Mouse (Mus musculus) hindbrain, embryonic 14.5 days (tissue): ENCODE results near the gene Palm2. TPM values are rescaled to one million over a fixed set of nuclear protein-coding genes. Genes with fewer than 3 reads are reported as not detected.
A peak's percentile ranks its signal among the peaks of the same experiment; 100 is the strongest.

Experiments
- ATAC-seq: fragments of 200-750 bp; cut with Nextera tagmentation; 2 replicates; pipeline ENCODE4 v1.8.0; 2017; ENCODE audit warnings: moderate number of reproducible peaks, mild to moderate bottlenecking, moderate TSS enrichment, moderate library complexity; ENCODE audit not compliant: low FRiP score
- DNase-seq: peaks from one replicate; pipeline ENCODE4 v3.0.0-alpha.2; 2015; ENCODE audit warnings: low spot score
- H3K27ac ChIP-seq: fragments of 300-500 bp; sonication (generic); 2 replicates; pipeline ENCODE4 v1.5.1; 2014; ENCODE audit warnings: mild to moderate bottlenecking, moderate library complexity
- H3K27me3 ChIP-seq: fragments of 300-500 bp; sonication (generic); 2 replicates; pipeline ENCODE4 v1.6.1; 2014; ENCODE audit warnings: mild to moderate bottlenecking, low read length, mixed read lengths; ENCODE audit not compliant: control insufficient read depth, insufficient read depth
- H3K36me3 ChIP-seq: fragments of 300-500 bp; sonication (generic); replicated peaks from 2 replicates; pipeline ENCODE4 v1.6.1; 2014; ENCODE audit not compliant: control insufficient read depth, insufficient read depth
- H3K4me1 ChIP-seq: fragments of 300-500 bp; sonication (generic); replicated peaks from 2 replicates; pipeline ENCODE4 v1.6.1; 2014; ENCODE audit warnings: antibody characterized with exemption, low read length, mixed read lengths; ENCODE audit not compliant: control insufficient read depth, insufficient read depth
- H3K4me2 ChIP-seq: fragments of 300-500 bp; sonication (generic); replicated peaks from 2 replicates; pipeline ENCODE4 v1.6.1; 2014; ENCODE audit warnings: mild to moderate bottlenecking, moderate library complexity
- H3K4me3 ChIP-seq: fragments of 300-500 bp; sonication (generic); replicated peaks from 2 replicates; pipeline ENCODE4 v1.5.1; 2014; ENCODE audit warnings: mild to moderate bottlenecking, low read length
- H3K9ac ChIP-seq: fragments of 300-500 bp; sonication (generic); 2 replicates; pipeline ENCODE4 v1.6.1; 2014
- H3K9me3 ChIP-seq: fragments of 300-500 bp; sonication (generic); 2 replicates; pipeline ENCODE4 v1.6.1; 2016; ENCODE audit warnings: low read length; ENCODE audit not compliant: control insufficient read depth
- WGBS: fragments of 180-500 bp; shearing (Covaris S2); extraction: QIAGEN DNeasy Blood & Tissue Kit; methylation state at CpG from one replicate; pipeline ENCODE4 v1.1.7; 2014; 5-methylcytosine and 5-hydroxymethylcytosine counted together
- polyA plus RNA-seq: library from polyadenylated mRNA; unstranded; fragments of >200 nt; fragmentation: Nextera tagmentation; extraction: Ambion mirVana; gene quantifications from 2 replicates; pipeline ENCODE4 v1.2.1, GENCODE M21; 2014

The Palm2 gene
- polyA plus RNA-seq, 1 experiment from 2014 or later, result 14.3 TPM

DNA sequence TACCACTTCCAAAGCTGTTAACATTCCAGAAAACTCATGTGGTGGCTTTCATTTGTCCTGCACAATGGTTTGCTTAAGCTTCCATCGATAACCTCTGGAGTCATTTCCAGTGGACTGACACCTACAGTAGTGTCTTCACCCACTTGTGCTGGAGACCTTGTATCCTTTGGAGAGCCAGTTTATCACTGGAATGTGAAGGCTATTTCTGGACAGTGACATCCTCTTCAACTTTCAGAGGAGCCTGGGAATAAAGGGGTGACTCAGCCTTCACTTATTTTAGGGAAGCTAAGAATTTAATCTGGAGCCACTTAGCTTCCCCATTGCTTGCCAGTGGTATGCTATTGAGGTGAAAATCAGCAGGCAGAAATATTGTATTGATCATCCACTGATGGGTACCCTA is 154.3 kb downstream of the Palm2 start:
- H3K27me3 ChIP-seq, result no peaks in the 10 kb centered on the region
- H3K4me1 ChIP-seq, result no peaks in the 10 kb centered on the region
- H3K9ac ChIP-seq, result no peak overlapping the region
- H3K4me2 ChIP-seq, result no peak overlapping the region
- ATAC-seq (no peak), DNase-seq (no peak)
- H3K4me3 ChIP-seq, result no peak overlapping the region
- no peaks in the 10 kb centered on the region for H3K9me3 ChIP-seq
- no peaks in the 10 kb centered on the region for H3K36me3 ChIP-seq
- no peak overlapping the region for H3K27ac ChIP-seq
- WGBS, result 96% methylated on average over 1 of the region's 1 CpGs

DNA sequence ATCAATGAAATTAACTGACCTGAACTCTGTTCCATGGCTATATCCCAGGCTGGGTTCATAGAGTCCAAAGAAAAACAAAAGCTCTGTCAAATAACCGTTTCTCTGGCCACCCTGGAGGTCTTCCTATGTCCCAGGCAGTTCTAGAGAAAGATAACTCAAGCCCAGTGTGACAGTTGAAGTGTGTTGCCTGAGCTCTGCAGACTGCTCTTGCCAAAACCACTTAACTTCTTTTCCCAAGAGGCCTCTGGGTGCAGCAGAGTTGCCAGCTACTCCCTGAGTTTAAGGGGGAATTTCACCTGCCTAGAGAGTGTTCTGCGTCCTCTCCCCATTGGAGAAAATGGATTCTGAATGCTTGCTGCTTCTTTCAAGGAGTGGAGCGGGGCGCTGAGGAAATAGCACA is 158.7 kb downstream of the Palm2 start:
- no peaks in the 10 kb centered on the region for H3K4me1 ChIP-seq
- no peaks in the 10 kb centered on the region for H3K9me3 ChIP-seq
- H3K27me3 ChIP-seq, result no peaks in the 10 kb centered on the region
- no peak overlapping the region for H3K4me3 ChIP-seq
- H3K4me2 ChIP-seq, result no peak overlapping the region
- WGBS, result 82% methylated on average over 4 of the region's 4 CpGs
- H3K27ac ChIP-seq, result no peak overlapping the region
- H3K36me3 ChIP-seq, result no peaks in the 10 kb centered on the region
- H3K9ac ChIP-seq, result no peak overlapping the region
- DNase-seq, result no peak
- ATAC-seq, result no peak

DNA sequence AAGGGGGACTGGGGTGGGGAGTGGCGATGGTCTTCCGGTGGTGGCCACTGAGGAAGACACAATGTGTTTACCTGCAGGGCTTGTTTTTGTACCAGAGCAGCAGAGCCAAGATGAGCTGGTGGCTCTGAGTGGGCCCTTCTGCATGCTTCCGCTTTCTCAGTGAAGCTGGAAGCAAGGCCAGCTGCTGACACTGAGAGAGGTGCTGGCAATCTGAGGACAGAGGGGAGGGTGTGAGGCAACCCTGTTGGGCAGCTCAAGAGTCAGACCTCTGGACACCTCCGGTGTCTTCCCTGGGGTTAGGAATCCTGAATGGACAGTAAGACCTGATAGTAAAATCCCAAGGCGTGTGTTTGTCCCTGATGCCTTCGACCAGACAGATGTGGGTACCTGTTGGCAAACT is 165.9 kb downstream of the Palm2 start:
- Histone ChIP-seq H3K9me3 (no peaks in the 10 kb centered on the region), H3K27ac (no peak overlapping the region)
- WGBS, result 95% methylated on average over 6 of the region's 6 CpGs

DNA sequence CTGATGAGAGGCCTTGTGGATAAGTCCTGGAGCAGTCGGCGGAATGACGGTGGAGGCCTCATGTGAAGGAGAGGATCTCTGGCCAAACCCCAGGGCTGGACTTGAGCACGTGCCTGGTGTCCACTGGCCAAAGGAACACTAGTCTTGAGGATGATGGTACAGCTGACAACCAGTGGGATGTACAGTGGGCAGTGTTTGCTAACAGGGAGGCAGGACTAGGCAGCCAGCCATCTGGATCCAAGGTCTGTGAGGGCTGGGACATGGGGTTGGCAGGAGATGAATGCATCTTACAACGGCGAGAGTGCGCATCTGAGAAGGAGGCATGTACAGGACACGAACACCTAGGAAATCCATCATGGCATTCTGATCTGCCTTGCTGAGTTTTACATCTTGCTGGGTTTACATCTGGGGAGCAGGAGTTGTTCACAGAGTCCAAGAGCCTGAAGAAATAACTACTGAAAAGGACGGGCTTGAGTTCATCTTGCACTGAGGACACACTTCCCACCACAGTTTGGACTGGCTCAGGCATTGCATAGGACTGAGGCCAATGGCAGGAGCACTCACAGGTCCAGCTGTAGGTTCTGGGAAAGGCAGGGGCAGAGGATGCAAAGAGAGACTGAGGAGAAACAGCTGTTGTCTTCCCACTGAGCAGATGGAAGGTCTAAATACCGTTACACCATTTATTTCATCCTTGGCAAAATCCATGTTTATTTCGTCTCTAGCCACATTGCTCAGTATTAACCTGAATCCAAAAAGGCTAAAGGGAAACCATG is 166.8 kb downstream of the Palm2 start:
- Histone ChIP-seq H3K4me1 (no peaks in the 10 kb centered on the region), H3K27ac (no peak overlapping the region), H3K4me3 (no peak overlapping the region), H3K27me3 (no peaks in the 10 kb centered on the region), H3K36me3 (no peaks in the 10 kb centered on the region), H3K4me2 (no peak overlapping the region), H3K9me3 (no peaks in the 10 kb centered on the region), H3K9ac (no peak overlapping the region)
- ATAC-seq, result no peak
- 92% methylated on average over 11 of the region's 11 CpGs for WGBS
- no peak for DNase-seq

More for the DNA sequence above, 165.9 kb downstream of the Palm2 start:
- ATAC-seq, result no peak
- H3K4me3 ChIP-seq, result no peak overlapping the region
- H3K4me2 ChIP-seq, result no peak overlapping the region
- no peaks in the 10 kb centered on the region for H3K36me3 ChIP-seq
- DNase-seq, result no peak
- no peak overlapping the region for H3K9ac ChIP-seq
- no peaks in the 10 kb centered on the region for H3K4me1 ChIP-seq
- H3K27me3 ChIP-seq, result no peaks in the 10 kb centered on the region

DNA sequence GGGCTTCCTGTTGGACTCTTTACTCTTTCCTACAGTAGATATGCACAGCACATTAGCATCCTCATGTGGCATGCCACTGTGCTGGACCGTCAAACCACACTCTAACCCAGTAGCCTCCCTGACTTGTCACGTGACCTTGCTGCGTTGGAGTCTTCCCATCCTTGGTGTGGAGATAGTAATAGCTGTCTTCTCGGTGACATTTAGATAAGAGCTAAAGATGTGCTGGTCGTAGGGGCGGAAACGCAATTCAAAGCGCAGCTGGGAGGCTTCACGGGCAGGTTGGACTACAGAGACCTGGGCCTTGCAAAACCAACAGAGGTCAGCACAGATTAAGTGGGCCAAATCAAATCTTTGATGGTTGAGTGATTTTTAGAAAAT is 167.4 kb downstream of the Palm2 start:
- no peak overlapping the region for H3K9ac ChIP-seq
- no peak for DNase-seq
- H3K4me1 ChIP-seq, result no peaks in the 10 kb centered on the region
- no peaks in the 10 kb centered on the region for H3K9me3 ChIP-seq
- no peaks in the 10 kb centered on the region for H3K36me3 ChIP-seq
- no peak overlapping the region for H3K4me3 ChIP-seq
- ATAC-seq, result no peak
- H3K27me3 ChIP-seq, result 0 out of 2 replicates have a peak, but pooled peaks cover 2% of the 10 kb centered on the region
- no peak overlapping the region for H3K4me2 ChIP-seq
- H3K27ac ChIP-seq, result no peak overlapping the region
- WGBS, result 85% methylated on average over 9 of the region's 9 CpGs

DNA sequence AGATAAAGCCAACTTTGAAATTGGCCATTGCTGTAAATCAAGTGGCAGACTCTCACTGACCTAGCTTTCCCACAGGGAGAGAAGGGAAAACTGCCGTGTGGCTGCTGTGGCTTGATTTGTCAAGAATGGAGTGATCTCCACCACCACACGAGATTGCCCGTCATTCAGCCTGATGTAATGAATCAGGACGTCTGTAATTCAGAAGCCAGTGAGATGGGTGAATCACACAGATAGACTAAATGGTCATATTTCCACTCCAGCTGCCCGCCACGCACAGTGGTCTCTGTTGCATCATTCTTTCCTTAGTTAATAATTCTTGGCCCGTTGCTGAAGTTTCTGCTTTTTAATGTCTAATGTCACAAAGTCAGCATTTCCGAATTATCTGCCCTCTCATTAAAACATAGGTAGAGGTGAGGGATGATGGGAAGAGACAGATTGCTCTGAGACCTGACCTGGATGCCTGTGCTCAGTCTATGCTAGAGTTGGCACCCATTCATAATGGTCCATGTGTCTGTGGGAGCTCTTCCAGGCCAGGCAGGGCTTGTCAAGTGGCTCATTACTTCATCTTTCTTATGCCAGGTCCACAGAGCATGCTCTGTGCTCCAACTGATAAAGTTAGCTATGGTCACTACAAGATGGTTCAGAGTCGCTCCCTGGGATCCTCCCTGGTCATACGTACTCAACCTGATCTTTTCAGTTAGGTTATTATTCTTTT is 168.0 kb downstream of the Palm2 start:
- Histone ChIP-seq H3K9ac (no peak overlapping the region), H3K27ac (no peak overlapping the region), H3K27me3 (0 out of 2 replicates have a peak, but pooled peaks cover 2% of the 10 kb centered on the region), H3K4me3 (no peak overlapping the region), H3K4me2 (no peak overlapping the region), H3K36me3 (no peaks in the 10 kb centered on the region), H3K4me1 (no peaks in the 10 kb centered on the region), H3K9me3 (no peaks in the 10 kb centered on the region)
- no peak for ATAC-seq
- WGBS, result 82% methylated on average over 10 of the region's 10 CpGs
- no peak for DNase-seq

DNA sequence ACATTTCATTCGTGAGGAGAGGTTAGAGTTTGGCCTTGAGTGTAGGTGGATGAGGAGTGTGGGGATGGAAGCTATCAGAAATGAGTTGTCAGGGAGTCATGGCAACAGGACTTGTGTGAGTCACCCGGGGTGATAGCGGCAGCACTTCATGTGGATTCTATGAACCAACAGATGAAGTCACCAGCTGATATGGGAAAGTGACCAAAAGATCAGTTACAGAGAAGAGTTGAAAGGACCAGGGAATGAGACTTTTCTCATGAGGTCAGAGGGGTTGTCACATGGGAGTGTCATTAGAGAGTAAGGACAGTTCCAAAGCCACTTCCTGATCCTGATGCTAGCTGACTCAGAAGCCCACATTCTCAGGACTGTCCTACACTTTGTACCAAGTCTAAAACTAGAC is 172.2 kb downstream of the Palm2 start:
- no peak overlapping the region for H3K4me2 ChIP-seq
- no peak overlapping the region for H3K4me3 ChIP-seq
- WGBS, result 91% methylated on average over 3 of the region's 3 CpGs
- H3K36me3 ChIP-seq, result no peaks in the 10 kb centered on the region
- H3K9ac ChIP-seq, result no peak overlapping the region
- DNase-seq (no peak), ATAC-seq (no peak)
- H3K4me1 ChIP-seq, result no peaks in the 10 kb centered on the region; the same call in 1 of the 2 replicates
- H3K9me3 ChIP-seq, result no peaks in the 10 kb centered on the region
- H3K27me3 ChIP-seq, result 0 out of 2 replicates have a peak, but pooled peaks cover 2% of the 10 kb centered on the region
- no peak overlapping the region for H3K27ac ChIP-seq

DNA sequence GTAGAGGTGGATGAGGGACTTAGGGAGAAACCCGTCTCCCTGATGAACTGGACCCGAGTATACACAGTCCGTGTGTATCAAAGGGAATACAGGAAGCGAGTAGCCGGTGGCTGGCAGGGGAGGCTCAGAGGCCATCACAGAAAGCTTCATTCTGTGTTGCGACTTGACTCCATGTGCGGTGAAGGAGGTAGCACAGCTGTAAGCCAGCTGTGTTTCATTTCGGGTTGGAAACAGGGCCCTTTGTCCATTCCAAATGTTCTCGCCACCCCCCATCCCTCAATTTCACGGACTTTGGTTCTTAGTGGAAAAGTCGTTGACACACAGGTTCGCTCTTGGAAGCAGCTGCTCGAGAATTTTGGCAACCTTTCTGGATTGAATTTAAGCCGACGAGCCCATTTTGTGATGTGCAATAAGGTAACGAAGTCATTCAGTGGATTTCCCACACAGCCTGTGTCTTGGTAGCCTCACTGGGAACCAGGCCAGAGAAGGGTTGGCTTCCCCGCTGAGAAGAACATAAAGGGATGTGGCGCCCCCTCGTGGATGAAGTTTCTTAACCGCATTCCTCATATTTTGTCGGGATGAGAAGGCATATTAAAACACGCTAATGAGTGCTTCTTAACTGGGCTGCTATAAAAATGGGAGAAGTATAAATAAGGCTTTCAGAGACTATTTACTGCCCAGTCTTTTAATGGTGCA is 173.3 kb downstream of the Palm2 start:
- peaks cover 4% of the 10 kb centered on the region; the same call in 1 of the 2 replicates for H3K4me1 ChIP-seq
- H3K4me2 ChIP-seq, result peak overlapping the region; percentile 37
- no peaks in the 10 kb centered on the region for H3K36me3 ChIP-seq
- WGBS, result 40% methylated on average over 22 of the region's 22 CpGs
- 0 out of 2 replicates have a peak, but pooled peaks cover 2% of the 10 kb centered on the region for H3K27me3 ChIP-seq
- no peak overlapping the region for H3K4me3 ChIP-seq
- ATAC-seq (peak; percentile 74; the same call in 1 of the 2 replicates), DNase-seq (peak; percentile 96)
- no peaks in the 10 kb centered on the region for H3K9me3 ChIP-seq
- no peak overlapping the region for H3K9ac ChIP-seq
- H3K27ac ChIP-seq, result no peak overlapping the region; the same call in 1 of the 2 replicates
